Comparison of ENCODE assay signal across 14 mouse cellular contexts in genomic region chrX:105934341-105934740, GRCm38 (mm10). TPM values are rescaled to one million over a fixed set of nuclear protein-coding genes. Genes with fewer than 3 reads are reported as not detected.
A peak's percentile ranks its signal among the peaks of the same experiment; 100 is the strongest.
DNase-seq lines count a peak whose midpoint lies in the region; ATAC-seq and TF ChIP-seq lines count a peak whose summit lies in the region.
"Had no signal": no experiment of that assay in that cellular context is flagged by ENCODE, and none has a peak within 500 bp of the region (broad histone marks: within the 10 kb centered on the region; RNA-seq: fewer than 3 reads in every experiment).

No protein-coding gene starts in this region.

- ATAC-seq in kidney, embryonic 16.5 days (ENCODE audit: low FRiP score, low TSS enrichment), result no peak
- ATAC-seq: forebrain, embryonic 15.5 days had no signal

- TF ChIP-seq POLR2A in kidney, adult 2 months (IDR thresholded peaks at IDR 0.05; ENCODE audit: low read depth, low read length), result no peak

- H3K27ac ChIP-seq in kidney, adult 2 months (ENCODE audit: insufficient read depth, low read depth, low read length), result no peak overlapping the region
- no peak overlapping the region for H3K27ac ChIP-seq in kidney, embryonic 16.5 days (ENCODE audit: low read length)
- H3K27ac ChIP-seq: embryonic facial prominence, embryonic 15.5 days; forebrain, embryonic 15.5 days; hindbrain, embryonic 13.5 days; limb, embryonic 13.5 days; macrophage had no signal

- H3K4me1 ChIP-seq in kidney, adult 2 months (ENCODE audit: control insufficient read depth, insufficient read depth, low read length), result no peaks in the 10 kb centered on the region
- no peaks in the 10 kb centered on the region for H3K4me1 ChIP-seq in kidney, embryonic 16.5 days (ENCODE audit: insufficient read depth, low read length)
- H3K4me1 ChIP-seq: embryonic facial prominence, embryonic 15.5 days; forebrain, embryonic 15.5 days; hindbrain, embryonic 13.5 days; limb, embryonic 13.5 days had no signal

- DNase-seq in adrenal gland, postnatal 10 days, result peak; percentile 2
- DNase-seq in adrenal gland, adult 18-20 months (ENCODE audit: low spot score in 2 of 2), result no peak
- DNase-seq in kidney, adult 2 months, result peak; percentile 70
- DNase-seq in heart, postnatal 4 days, result peak; percentile 7
- DNase-seq in lung, postnatal 10 days, result peak; percentile 73
- no peak for DNase-seq in right cerebral cortex, postnatal 36 days (ENCODE audit: low spot score in 2 of 2)
- no peak for DNase-seq in Muller cell, postnatal 12 days (ENCODE audit: inconsistent ontology term)
- DNase-seq: cerebellum, postnatal 36 days had no signal

- no peaks in the 10 kb centered on the region for H3K9me3 ChIP-seq in kidney, embryonic 16.5 days (ENCODE audit: low read length)
- H3K9me3 ChIP-seq: embryonic facial prominence, embryonic 15.5 days; forebrain, embryonic 15.5 days; hindbrain, embryonic 13.5 days; limb, embryonic 13.5 days had no signal

- no peak overlapping the region for H3K4me2 ChIP-seq in kidney, embryonic 16.5 days (replicated peaks; ENCODE audit: low read depth, low read length)
- H3K4me2 ChIP-seq: embryonic facial prominence, embryonic 15.5 days; forebrain, embryonic 15.5 days; hindbrain, embryonic 13.5 days; limb, embryonic 13.5 days had no signal

- 46% methylated on average over 5 of the region's 5 CpGs for WGBS in kidney, adult 2 months
- WGBS in kidney, embryonic 16.5 days, result 54% methylated on average over 5 of the region's 5 CpGs

- no peaks in the 10 kb centered on the region for H3K27me3 ChIP-seq in kidney, adult 2 months (replicated peaks; ENCODE audit: control insufficient read depth, insufficient read depth, low read length)
- no peaks in the 10 kb centered on the region for H3K27me3 ChIP-seq in kidney, embryonic 16.5 days (ENCODE audit: insufficient read depth, low read length)
- H3K27me3 ChIP-seq: embryonic facial prominence, embryonic 15.5 days; forebrain, embryonic 15.5 days; hindbrain, embryonic 13.5 days; limb, embryonic 13.5 days had no signal

- H3K9ac ChIP-seq in kidney, embryonic 16.5 days (replicated peaks; ENCODE audit: low read length), result no peak overlapping the region
- H3K9ac ChIP-seq: embryonic facial prominence, embryonic 15.5 days; forebrain, embryonic 15.5 days; hindbrain, embryonic 13.5 days; limb, embryonic 13.5 days had no signal

- H3K36me3 ChIP-seq in kidney, adult 2 months (ENCODE audit: control insufficient read depth, insufficient read depth, low read length), result no peaks in the 10 kb centered on the region
- H3K36me3 ChIP-seq in kidney, embryonic 16.5 days (ENCODE audit: insufficient read depth, low read length), result no peaks in the 10 kb centered on the region
- H3K36me3 ChIP-seq: embryonic facial prominence, embryonic 15.5 days; forebrain, embryonic 15.5 days; hindbrain, embryonic 13.5 days; limb, embryonic 13.5 days had no signal

- no peak for TF ChIP-seq CTCF in kidney, adult 2 months (conservative IDR thresholded peaks at IDR 0.05; ENCODE audit: insufficient read depth, insufficient read length, low read depth, low read length)

- no peak overlapping the region for H3K4me3 ChIP-seq in kidney, adult 2 months (ENCODE audit: insufficient read depth, low read depth, low read length)
- H3K4me3 ChIP-seq in kidney, embryonic 16.5 days (ENCODE audit: low read length), result no peak overlapping the region
- H3K4me3 ChIP-seq: embryonic facial prominence, embryonic 15.5 days; forebrain, embryonic 15.5 days; hindbrain, embryonic 13.5 days; limb, embryonic 13.5 days had no signal

RNA-seq across cellular contexts. Expression of gene Atrx, which starts 5.1 kb away (rescaled TPM):
- total RNA-seq in adrenal gland, postnatal 10 days (2021), result 100 to 1,000 TPM in 1 of 2 experiments, 10 to 100 TPM in 1; 80.8 to 129 TPM
- 10 to 100 TPM; 78.5 to 99.6 TPM for total RNA-seq in adrenal gland, adult 18-20 months (2021)
- 15.1 and 17.1 TPM in 2 replicates for polyA plus RNA-seq in kidney, adult 2 months (2012; rRNA removed)
- polyA plus RNA-seq in kidney, embryonic 16.5 days (2015; fragmentation: Nextera tagmentation; extraction: Ambion mirVana), result 174 and 197 TPM in 2 replicates
- 100 to 1,000 TPM; 121 to 122 TPM for total RNA-seq in heart, postnatal 4 days (2021)

Comparison
In these comparisons a context has a peak if more than half of its experiments do, and no peak if none do; other contexts are left out.
1. DNase-seq: peak in adrenal gland, postnatal 10 days (single experiment), kidney, adult 2 months (single experiment), heart, postnatal 4 days (single experiment) and lung, postnatal 10 days (single experiment); none in adrenal gland, adult 18-20 months (0 of 2), right cerebral cortex, postnatal 36 days (0 of 2) and Muller cell, postnatal 12 days (single experiment).